Mouse (Mus musculus): ENCODE measurements around the gene Nudt9.

The Nudt9 gene

DNA sequence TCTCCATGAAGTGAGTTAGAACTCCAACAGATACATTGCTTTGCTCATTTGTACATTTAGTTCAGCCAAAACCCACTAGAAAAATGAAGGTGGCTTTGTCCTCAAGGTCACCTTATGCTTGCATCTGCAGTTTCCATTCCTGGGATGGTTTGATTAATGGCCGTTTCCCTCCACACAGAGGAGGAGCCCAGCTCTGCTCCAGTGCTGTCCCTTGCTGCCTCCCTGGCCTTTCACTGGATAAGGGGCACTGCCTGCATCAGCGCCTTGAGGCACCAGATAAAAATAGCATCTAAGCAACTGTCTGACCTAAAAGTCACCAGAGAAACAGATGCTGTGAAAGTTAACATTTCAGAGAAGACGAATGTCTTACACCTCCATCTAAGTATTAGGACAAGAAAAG, 63.4 kb downstream of the Nudt9 start:
- in situ Hi-C loops (cut with MboI; ENCODE audit: unreplicated experiment in 2 of 2) = loop anchor here in 1 of 2 experiments (10.0 kb wide), 1 partner anchor 215 kb away; the partner anchor contains the start of gene Mepe

DNA sequence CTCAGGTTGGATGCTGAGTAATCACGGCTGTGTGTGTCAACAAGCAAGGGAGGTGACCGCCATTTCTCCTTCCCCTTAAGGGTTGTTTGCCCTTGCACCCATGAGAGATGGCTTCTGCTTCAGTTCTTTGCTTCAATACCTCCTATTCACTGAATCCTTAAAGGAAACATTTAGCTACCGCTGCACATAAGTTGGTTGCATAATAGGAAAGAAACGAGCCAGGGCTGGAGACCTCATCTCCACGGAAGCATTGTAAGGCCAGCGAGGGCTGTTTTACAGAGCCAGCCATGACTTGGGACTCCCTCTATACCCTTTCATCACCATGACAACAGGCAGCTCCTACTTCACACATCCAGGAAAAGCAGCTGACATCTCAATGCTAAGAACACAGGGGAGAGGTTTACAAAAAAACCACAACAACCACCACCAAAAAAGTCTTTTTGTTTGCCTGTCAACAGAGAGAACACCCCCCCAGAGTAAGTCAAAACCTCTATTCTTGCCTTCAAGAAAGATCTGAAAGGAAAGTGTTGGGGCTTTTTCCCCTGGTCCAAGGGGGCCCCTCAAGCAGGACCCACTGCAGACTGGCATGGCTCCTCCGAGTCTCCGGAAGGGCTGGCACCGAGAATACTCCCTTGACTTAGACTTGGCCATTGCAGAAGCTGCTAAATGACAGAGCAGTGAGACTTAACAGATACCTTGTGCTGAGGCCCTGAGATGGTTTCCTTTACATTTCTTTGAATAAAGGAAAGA, 64.2 kb downstream of the Nudt9 start:
- in situ Hi-C loops (cut with MboI; ENCODE audit: unreplicated experiment in 2 of 2) = no loop called here

DNA sequence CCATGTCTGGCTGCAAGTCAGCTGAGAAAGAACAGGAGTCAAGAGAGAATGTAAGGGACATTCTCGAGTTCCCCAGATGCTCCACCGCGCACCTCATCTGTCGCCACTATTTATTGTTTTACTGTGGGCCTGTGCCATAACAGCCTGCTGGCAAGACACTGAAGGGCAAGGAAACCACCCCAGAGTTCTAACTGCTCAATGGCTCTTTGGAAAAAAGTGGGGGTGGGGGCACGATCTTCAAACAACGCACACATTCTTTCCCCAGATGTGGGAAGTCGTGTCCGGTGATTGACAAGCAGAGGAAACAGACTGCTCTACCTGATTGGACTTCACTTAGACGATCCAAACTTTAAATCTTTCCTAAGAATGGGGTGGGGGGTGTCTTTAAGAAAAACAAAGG, 65.9 kb downstream of the Nudt9 start:
- in situ Hi-C loops (cut with MboI; ENCODE audit: unreplicated experiment in 2 of 2) = no loop called here

DNA sequence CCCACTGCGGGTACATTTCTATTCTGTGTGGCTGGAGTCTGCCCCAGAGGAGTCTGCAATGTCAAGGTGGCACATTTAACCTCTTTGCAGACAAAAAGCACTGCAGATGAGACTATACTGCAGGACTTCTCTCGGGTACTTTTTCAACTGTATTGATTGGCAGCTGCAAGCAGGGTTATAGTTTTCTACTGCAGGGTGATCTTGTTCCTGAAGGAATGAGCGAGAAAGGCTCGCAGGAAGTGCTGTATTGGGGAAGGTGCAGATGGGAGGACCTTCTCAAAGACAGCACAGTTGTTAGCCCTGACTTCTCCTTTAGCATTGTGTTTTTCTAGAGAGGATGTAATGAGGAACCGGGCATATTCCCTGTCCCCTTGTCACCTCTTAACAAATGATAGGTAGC, 66.4 kb downstream of the Nudt9 start:
- in situ Hi-C loops (cut with MboI; ENCODE audit: unreplicated experiment in 2 of 2) = no loop called here

DNA sequence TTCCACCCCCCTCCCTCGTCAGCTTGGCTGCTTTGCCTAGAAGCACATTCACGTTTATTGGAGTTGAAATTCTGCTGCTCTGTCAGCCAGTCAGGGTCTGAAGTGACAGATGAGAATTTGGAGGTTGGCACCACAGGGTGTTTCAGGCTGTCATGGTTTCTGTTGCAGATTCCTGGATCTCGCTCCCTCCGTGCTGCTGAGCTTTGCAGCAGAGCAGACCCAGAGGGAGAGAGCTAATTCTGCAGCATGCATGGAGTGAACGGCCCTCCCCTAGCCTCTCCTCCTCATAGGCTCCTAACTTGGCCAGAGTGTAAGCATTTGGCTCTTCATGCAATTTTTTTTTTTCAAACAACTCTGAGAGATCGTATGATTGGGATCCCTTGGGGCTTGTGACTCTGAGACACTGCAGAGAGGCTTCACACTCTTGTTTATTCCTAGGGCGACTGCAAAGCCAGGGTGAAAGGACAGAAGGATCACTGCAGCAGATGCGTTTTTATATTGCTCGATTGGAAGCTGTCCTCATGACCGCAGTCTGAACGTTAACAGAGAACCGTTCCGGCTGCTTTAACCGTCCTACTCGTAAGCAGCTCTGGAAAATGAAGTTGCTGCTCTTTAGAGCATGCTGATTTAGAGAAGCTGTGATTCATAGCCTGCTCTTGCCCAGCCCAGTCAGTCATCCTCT, 67.5 kb downstream of the Nudt9 start, which contains the start of gene Sparcl1:
Gene Sparcl1 (minus strand): TSS at position 243 of the 682 bp plus-strand sequence.
- in situ Hi-C loops (cut with MboI; ENCODE audit: unreplicated experiment in 2 of 2) = no loop called here

Data from v-Abl transformed pro-B cells (cell line).